Mouse (Mus musculus) limb, embryonic 15.5 days (tissue): ENCODE data around the gene Ddx5. TPM values are rescaled to one million over a fixed set of nuclear protein-coding genes. Genes with fewer than 3 reads are reported as not detected.
"Not testable (repeated sequence)": the region's sequence is repeated elsewhere in the genome, so short reads cannot be mapped to it uniquely, and the experiment has no call there.

Experiments
- ATAC-seq: fragments of 200-750 bp; cut with Nextera tagmentation; 2 replicates; pipeline ENCODE4 v1.8.0; 2017; ENCODE audit warnings: low read depth, moderate TSS enrichment; ENCODE audit not compliant: insufficient number of reproducible peaks, low FRiP score, low TSS enrichment
- H3K27ac ChIP-seq: fragments of 300-500 bp; sonication (generic); 2 replicates; pipeline ENCODE4 v1.5.1; 2015; ENCODE audit warnings: moderate library complexity, mild to moderate bottlenecking, inconsistent platforms
- H3K27me3 ChIP-seq: fragments of 300-500 bp; sonication (generic); 2 replicates; pipeline ENCODE4 v1.6.1; 2015; ENCODE audit warnings: inconsistent platforms
- H3K36me3 ChIP-seq: fragments of 300-500 bp; sonication (generic); 2 replicates; pipeline ENCODE4 v1.6.1; 2015; ENCODE audit warnings: inconsistent platforms
- H3K4me1 ChIP-seq: fragments of 300-500 bp; sonication (generic); 2 replicates; pipeline ENCODE4 v1.6.1; 2015; ENCODE audit warnings: inconsistent platforms
- H3K4me2 ChIP-seq: fragments of 300-500 bp; sonication (generic); 2 replicates; pipeline ENCODE4 v1.6.1; 2015; ENCODE audit warnings: mild to moderate bottlenecking, inconsistent platforms
- H3K4me3 ChIP-seq: fragments of 300-500 bp; sonication (generic); 2 replicates; pipeline ENCODE4 v1.5.1; 2015; ENCODE audit warnings: mild to moderate bottlenecking, inconsistent platforms
- H3K9ac ChIP-seq: fragments of 300-500 bp; sonication (generic); 2 replicates; pipeline ENCODE4 v1.6.1; 2015; ENCODE audit warnings: inconsistent platforms
- H3K9me3 ChIP-seq: fragments of 300-500 bp; sonication (generic); 2 replicates; pipeline ENCODE4 v1.6.1; 2016; ENCODE audit warnings: inconsistent platforms
- WGBS: fragments of 180-500 bp; shearing (Covaris S2); methylation state at CpG from one replicate; pipeline ENCODE4 v1.1.7; 2015; 5-methylcytosine and 5-hydroxymethylcytosine counted together
- polyA plus RNA-seq: library from polyadenylated mRNA; unstranded; fragments of >200 nt; fragmentation: Nextera tagmentation; extraction: Ambion mirVana; gene quantifications from 2 replicates; pipeline ENCODE4 v1.2.1, GENCODE M21; 2015

Gene Ddx5
- polyA plus RNA-seq, 1 experiment from 2014 or later = 288 TPM

DNA sequence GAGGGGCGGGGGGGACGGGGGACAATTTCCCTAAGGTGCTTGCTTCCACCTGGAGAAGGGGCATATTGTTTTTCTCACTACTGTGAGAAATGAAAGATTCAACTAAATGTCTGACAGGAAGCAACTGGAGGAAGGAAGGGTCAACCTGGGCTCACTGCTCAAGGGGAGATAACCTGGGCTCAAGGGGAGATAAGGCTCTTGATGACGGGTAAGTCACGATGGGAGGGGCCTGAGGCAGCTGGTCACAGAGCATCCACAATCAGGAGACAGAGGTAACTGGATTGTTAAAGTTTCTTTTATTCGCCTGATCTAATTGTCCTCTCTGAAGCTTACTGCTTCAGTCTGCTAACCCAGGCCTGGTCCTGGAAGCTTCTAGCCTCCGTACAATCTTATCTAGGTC lies 35.7 kb downstream of the Ddx5 start:
- WGBS = 84% methylated on average over 6 of the region's 6 CpGs

DNA sequence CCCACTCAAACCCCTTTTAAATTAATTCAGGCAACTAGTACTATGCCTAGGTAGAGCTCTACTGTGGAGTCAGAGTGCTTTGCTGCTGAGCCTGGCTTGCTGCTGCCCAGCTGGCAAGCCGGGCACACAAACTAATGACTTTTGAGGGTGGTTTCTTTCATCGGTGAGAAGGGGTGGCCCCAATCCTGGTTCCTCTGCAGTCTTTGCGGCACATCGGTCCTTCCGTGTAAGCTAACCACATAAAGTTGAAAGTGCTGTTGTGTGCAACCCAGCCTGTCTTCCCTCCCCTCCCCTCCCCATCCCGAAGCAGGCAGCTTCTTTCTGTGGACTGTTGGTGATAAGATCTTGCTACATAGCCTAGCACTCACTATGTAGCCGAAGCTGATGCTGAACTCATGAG lies 36.9 kb downstream of the Ddx5 start:
- no peaks in the 10 kb centered on the region for H3K27me3 ChIP-seq
- ATAC-seq = no peak
- H3K9me3 ChIP-seq = no peaks in the 10 kb centered on the region
- WGBS = 82% methylated on average over 7 of the region's 7 CpGs
- H3K4me2 ChIP-seq = no peak overlapping the region
- H3K9ac ChIP-seq = no peak overlapping the region
- no peaks in the 10 kb centered on the region for H3K36me3 ChIP-seq
- H3K4me3 ChIP-seq = no peak overlapping the region
- no peak overlapping the region for H3K27ac ChIP-seq
- H3K4me1 ChIP-seq = no peaks in the 10 kb centered on the region

More for the DNA sequence above, 35.7 kb downstream of the Ddx5 start:
- Histone ChIP-seq H3K4me2 (no peak overlapping the region), H3K36me3 (no peaks in the 10 kb centered on the region), H3K4me3 (no peak overlapping the region), H3K27ac (no peak overlapping the region), H3K27me3 (no peaks in the 10 kb centered on the region), H3K4me1 (no peaks in the 10 kb centered on the region), H3K9ac (no peak overlapping the region), H3K9me3 (no peaks in the 10 kb centered on the region)
- ATAC-seq = no peak

DNA sequence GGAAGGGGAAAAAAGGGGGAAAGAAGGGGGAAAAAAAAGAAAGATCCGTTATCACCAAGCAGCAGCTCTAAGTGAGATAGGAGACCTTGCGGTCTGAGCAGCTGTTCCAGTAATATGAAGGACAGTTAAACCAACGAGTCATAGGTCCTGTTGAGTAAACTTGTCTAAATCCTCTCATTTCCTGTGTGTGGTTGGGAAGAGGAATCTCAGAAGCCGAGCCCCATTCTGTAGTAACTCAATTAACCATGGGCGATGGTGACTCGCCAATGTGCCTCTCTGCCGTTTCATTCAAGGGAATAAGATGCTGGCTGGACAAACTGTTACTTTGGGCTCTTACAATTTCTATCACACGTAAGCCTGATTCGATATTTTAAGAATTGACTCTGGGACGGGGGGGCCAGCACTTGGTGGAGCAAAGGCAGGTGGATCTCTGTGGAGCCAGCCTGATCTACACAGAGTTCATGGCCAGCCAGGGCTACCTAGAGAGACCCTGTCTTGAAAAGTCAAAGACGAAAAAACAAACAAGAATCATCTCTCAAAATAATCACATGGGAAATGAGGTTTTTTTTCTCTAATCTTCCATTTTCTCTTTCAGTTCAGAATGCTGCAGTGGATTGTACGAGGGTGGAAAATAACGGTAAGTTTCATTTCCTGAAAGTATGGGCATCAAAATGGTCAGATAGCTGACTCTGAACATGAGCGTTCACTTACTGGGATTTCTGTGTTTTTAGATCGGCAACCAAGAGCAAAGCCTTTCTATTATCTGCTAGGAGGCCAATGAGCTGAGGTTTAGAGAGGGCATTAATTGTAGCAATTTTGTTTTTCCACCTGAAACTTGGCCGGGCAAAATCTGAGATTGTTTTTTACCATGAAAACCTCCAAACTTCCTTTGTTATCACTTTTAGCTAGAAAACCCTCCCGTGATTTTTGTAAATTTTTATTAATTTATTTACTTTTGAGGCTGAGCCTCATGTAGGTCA lies 37.7 kb downstream of the Ddx5 start, which contains the start of gene Milr1:
Gene Milr1, plus strand, starts transcription at position 188 of the 980 bp plus-strand sequence.
- Histone ChIP-seq H3K9me3 (no peaks in the 10 kb centered on the region), H3K27ac (no peak within 1 kb of the TSS), H3K4me2 (no peak within 1 kb of the TSS), H3K4me1 (no peaks in the 10 kb centered on the region), H3K36me3 (no peaks in the 10 kb centered on the region), H3K9ac (no peak within 1 kb of the TSS), H3K27me3 (no peaks in the 10 kb centered on the region), H3K4me3 (no peak within 1 kb of the TSS)
- ATAC-seq = no peak
- WGBS = 81% methylated on average over 17 of the region's 17 CpGs

DNA sequence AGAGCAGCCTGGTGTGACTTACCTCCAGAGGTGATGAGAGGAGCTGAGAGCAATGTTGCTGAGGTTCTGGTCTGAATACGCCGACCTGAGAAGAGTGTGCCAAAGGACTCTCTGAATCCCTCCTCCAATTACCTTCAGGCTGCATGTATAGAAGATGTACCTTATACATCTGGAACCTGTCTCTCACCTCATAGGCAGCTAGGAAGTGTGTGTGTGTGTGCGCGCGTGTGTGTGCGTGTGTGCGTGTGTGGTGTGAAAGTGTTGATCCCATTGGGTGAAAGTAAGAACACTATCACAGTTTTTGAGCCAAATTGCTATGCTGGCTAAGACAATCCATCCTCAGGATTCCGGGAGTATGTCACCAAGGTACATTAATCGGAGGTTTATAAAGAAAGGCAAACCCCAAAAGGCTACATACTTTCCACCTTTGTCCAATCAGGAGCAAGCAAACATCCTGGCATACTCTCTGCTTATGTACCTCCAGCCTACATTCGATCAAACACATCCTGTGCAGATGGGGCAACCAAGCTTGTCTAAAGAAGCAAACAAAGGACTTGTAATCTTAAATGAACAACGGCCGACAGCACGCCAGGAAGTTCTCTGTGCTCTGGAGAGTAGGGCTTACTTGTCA lies 38.7 kb downstream of the Ddx5 start, which contains the start of gene Pecam1:
Gene Pecam1, minus strand, starts transcription at position 508 of the 631 bp plus-strand sequence.
- H3K9me3 ChIP-seq = no peaks in the 10 kb centered on the region
- H3K4me3 ChIP-seq = no peak within 1 kb of the TSS
- H3K27me3 ChIP-seq = no peaks in the 10 kb centered on the region
- ATAC-seq = no peak
- 86% methylated on average over 13 of the region's 13 CpGs for WGBS
- no peak within 1 kb of the TSS for H3K27ac ChIP-seq
- H3K36me3 ChIP-seq = no peaks in the 10 kb centered on the region
- no peak within 1 kb of the TSS for H3K4me2 ChIP-seq
- no peaks in the 10 kb centered on the region for H3K4me1 ChIP-seq
- no peak within 1 kb of the TSS for H3K9ac ChIP-seq

DNA sequence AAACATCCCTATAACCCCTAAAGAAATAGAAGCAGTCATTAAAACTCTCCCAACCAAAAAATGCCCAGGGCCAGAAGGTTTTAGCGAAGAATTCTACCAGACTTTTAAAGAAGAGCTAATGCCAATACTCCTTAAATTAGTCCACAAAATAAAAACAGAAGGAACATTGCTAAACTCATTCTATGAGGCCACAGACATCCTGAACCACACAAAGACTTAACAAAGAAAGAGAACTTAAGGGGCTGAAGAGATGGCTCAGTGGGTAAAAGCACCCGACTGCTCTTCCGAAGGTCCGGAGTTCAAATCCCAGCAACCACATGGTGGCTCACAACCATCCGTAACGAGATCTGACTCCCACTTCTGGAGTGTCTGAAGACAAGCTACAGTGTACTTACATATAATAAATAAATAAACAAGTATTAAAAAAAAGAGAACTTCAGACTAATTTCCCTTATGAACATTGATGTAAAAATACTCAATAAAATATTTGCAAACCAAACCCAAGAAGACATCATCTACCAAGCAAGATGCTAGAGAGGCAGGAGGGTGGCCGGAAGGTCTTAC lies 39.3 kb downstream of the Ddx5 start:
- H3K9me3 ChIP-seq, H3K4me2 ChIP-seq, H3K27me3 ChIP-seq, H3K9ac ChIP-seq, H3K36me3 ChIP-seq, ATAC-seq, H3K27ac ChIP-seq, H3K4me1 ChIP-seq, H3K4me3 ChIP-seq: not testable (repeated sequence)
- 96% methylated on average over 7 of the region's 7 CpGs for WGBS

DNA sequence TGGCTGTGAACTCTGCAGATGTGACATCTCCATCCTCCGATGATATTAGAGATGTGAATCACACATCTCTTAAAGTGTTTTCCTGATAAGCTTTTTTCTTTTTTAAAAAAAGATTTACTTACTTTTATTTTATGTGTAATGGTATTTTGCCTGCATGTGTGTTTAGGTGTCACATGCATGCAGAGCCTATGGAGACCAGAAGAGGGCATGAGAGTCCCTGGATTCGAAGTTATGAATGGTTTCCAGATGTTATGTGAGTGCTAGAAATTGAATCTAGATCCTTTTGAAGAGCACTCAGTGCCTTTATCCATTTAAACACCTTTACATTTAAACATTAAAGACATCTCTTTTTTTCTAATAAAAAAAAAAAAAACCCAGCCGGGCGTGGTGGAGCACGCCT lies 44.0 kb downstream of the Ddx5 start:
- Histone ChIP-seq H3K36me3 (no peaks in the 10 kb centered on the region), H3K9ac (no peak overlapping the region), H3K27ac (no peak overlapping the region), H3K4me1 (no peaks in the 10 kb centered on the region), H3K9me3 (no peaks in the 10 kb centered on the region), H3K4me2 (no peak overlapping the region), H3K27me3 (no peaks in the 10 kb centered on the region), H3K4me3 (no peak overlapping the region)
- WGBS = 90% methylated on average over 5 of the region's 5 CpGs
- ATAC-seq = no peak

DNA sequence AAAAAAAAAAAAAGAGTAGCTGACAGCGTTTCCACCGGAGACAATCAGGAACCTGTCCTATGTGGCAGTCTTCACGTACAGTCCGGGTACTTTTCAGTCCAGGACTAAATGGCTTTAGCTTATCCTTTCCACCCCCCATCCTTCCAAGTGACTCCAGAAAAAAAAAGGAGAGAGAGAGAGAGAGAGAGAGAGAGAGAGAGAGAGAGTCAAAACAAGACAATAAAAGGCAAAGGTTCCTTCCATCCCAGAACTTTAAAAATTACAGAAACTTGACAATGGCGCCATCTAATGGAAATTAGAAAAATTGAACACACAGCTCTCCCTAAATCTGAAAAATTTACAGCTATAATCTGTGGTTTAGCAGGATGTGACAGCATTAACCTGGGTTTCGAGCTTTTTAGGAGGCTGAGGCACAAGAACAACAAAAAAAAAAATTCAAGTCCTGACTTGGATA lies 46.6 kb downstream of the Ddx5 start:
- Histone ChIP-seq H3K9me3 (no peaks in the 10 kb centered on the region), H3K4me1 (no peaks in the 10 kb centered on the region), H3K27me3 (no peaks in the 10 kb centered on the region), H3K4me3 (no peak overlapping the region), H3K27ac (no peak overlapping the region), H3K9ac (no peak overlapping the region), H3K36me3 (no peaks in the 10 kb centered on the region), H3K4me2 (no peak overlapping the region)
- ATAC-seq = no peak
- 50% methylated on average over 6 of the region's 6 CpGs for WGBS

DNA sequence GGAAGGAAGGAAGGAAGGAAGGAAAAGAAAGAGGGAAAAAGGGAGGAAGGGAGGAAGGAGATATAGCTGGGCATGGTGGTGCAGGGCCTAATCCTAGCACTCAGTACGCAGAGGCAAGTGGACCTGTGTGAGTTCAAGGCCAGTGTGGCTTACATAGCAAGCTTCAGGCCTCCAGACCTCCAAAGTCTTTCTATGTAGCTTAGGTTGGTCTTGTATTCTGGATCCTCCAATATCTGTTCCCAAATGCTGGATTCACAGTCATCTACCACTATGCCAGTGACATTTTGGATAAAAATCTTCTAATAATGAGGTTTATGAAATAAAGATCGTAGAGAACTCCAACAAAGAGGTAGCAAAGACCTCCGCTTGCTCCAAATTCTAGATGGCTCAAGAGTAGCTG lies 47.2 kb downstream of the Ddx5 start:
- no peaks in the 10 kb centered on the region for H3K9me3 ChIP-seq
- ATAC-seq = no peak
- no peaks in the 10 kb centered on the region for H3K27me3 ChIP-seq
- no peak overlapping the region for H3K9ac ChIP-seq
- H3K4me1 ChIP-seq = no peaks in the 10 kb centered on the region
- H3K4me2 ChIP-seq = no peak overlapping the region
- H3K36me3 ChIP-seq = no peaks in the 10 kb centered on the region
- WGBS = 93% methylated on average over 3 of the region's 3 CpGs
- no peak overlapping the region for H3K4me3 ChIP-seq
- H3K27ac ChIP-seq = no peak overlapping the region

DNA sequence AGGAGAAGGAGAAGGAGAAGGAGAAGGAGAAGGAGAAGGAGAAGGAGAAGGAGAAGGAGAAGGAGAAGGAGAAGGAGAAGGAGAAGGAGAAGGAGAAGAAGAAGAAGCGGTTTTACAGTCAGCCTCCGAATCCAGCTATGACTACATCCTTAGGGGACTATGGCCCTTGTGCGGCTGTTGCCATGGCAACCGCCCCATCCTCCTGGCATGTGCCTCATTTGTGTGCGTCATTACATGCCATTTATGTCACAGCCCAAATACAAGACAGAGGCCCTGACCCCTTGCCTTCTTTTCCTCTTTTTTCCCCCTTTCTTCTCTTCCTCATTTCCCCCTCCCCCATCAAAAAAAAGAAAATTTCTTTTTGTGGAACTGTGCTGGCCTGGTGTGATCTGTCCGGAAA lies 47.8 kb downstream of the Ddx5 start:
- WGBS = 62% methylated on average over 6 of the region's 6 CpGs
- no peaks in the 10 kb centered on the region for H3K9me3 ChIP-seq
- no peak overlapping the region for H3K9ac ChIP-seq
- H3K27me3 ChIP-seq = no peaks in the 10 kb centered on the region
- H3K36me3 ChIP-seq = no peaks in the 10 kb centered on the region
- H3K4me3 ChIP-seq = no peak overlapping the region
- no peak for ATAC-seq
- no peak overlapping the region for H3K27ac ChIP-seq
- no peaks in the 10 kb centered on the region for H3K4me1 ChIP-seq
- no peak overlapping the region for H3K4me2 ChIP-seq

DNA sequence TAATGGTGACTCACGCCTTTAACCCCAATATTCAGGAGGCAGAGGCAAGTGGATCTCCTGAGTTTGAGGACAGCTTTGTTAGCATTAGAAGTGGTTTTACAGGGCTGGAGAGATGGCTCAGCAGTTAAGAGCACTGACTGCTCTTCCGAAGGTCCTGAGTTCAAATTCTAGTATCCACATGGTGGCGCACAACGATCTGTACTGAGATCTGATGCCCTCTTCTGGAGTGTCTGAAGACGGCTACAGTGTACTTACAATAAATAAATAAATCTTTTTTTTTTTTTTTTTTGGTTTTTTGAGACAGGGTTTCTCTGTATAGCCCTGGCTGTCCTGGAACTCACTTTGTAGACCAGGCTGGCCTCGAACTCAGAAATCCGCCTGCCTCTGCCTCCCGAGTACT lies 48.3 kb downstream of the Ddx5 start:
- H3K4me1 ChIP-seq, H3K27ac ChIP-seq, H3K9me3 ChIP-seq, H3K9ac ChIP-seq, H3K36me3 ChIP-seq, H3K27me3 ChIP-seq, H3K4me2 ChIP-seq, H3K4me3 ChIP-seq, ATAC-seq: not testable (repeated sequence)
- 90% methylated on average over 5 of the region's 8 CpGs for WGBS

DNA sequence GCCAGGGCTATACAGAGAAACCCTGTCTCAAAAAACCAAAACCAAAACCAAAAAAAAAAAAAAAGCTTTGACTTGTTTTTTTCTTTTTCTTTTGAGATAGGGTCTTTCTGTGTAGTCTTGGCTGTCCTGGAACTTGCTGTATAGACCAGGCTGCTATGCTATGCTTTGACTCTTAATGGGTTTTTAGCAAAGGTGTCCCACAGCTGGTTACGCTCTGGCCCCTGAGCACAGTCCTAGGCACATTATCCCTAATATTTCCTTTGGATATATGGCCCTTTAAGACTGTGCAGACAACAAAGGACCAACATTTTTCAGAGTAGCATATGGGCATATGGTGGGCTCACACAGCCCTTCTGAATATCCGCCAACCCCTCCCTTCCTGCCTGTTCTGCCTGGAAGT lies 49.9 kb downstream of the Ddx5 start:
- no peak for ATAC-seq
- Histone ChIP-seq H3K27me3 (no peaks in the 10 kb centered on the region), H3K27ac (no peak overlapping the region)

DNA sequence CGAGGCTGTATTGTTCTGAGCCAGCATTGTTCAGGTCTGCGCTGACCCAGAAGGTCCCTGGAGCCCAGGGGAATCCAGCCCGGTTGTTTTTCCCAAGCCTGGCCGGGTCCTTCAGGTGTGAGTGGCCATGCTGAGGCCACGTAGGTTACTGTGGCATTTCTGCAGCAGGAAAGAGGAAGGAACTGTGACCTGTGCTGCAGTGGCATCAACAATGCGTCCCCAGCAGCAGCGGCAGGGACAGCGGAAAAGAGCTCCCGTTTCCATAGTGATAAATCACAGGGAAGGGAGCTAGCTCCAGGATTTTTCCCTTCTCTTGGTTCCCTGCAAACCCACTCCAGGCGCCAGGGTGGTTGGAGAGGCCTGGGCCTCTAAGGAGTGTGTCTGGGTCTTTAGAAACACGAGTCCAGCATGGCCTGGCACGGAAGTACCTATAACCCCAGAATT lies 51.8 kb downstream of the Ddx5 start:
- no peaks in the 10 kb centered on the region for H3K4me1 ChIP-seq
- H3K27ac ChIP-seq = 0 out of 2 replicates have a peak overlapping the region, but pooled peaks have one; percentile 0
- no peak overlapping the region for H3K4me3 ChIP-seq
- no peak overlapping the region for H3K4me2 ChIP-seq
- H3K36me3 ChIP-seq = no peaks in the 10 kb centered on the region
- 0 out of 2 replicates have a peak, but pooled peaks have one; percentile 35 for ATAC-seq
- H3K27me3 ChIP-seq = no peaks in the 10 kb centered on the region
- 40% methylated on average over 12 of the region's 12 CpGs for WGBS
- no peaks in the 10 kb centered on the region for H3K9me3 ChIP-seq
- no peak overlapping the region for H3K9ac ChIP-seq

More for the DNA sequence above, 49.9 kb downstream of the Ddx5 start:
- H3K4me1 ChIP-seq = no peaks in the 10 kb centered on the region
- no peak overlapping the region for H3K4me2 ChIP-seq
- WGBS = 93% methylated on average over 2 of the region's 2 CpGs
- no peaks in the 10 kb centered on the region for H3K36me3 ChIP-seq
- no peak overlapping the region for H3K4me3 ChIP-seq
- H3K9me3 ChIP-seq = no peaks in the 10 kb centered on the region
- no peak overlapping the region for H3K9ac ChIP-seq
